Mouse (Mus musculus) cortical plate, adult 2 months (tissue): ENCODE data around the gene Itprid1.

Source experiments
- CTCF ChIP-seq: fragments of 200-500 bp; IDR thresholded peaks from 2 replicates; pipeline ENCODE4 v1.5.1; 2011; ENCODE audit warnings: mild to moderate bottlenecking, control low read depth, low read length; ENCODE audit not compliant: insufficient read depth; ENCODE audit errors: extremely low read depth
- POLR2A ChIP-seq: fragments of 200-500 bp; IDR thresholded peaks from 2 replicates; pipeline ENCODE4 v1.6.1; 2011; ENCODE audit warnings: mild to moderate bottlenecking, low read length, control low read depth; ENCODE audit not compliant: insufficient read depth; ENCODE audit errors: extremely low read depth

DNA sequence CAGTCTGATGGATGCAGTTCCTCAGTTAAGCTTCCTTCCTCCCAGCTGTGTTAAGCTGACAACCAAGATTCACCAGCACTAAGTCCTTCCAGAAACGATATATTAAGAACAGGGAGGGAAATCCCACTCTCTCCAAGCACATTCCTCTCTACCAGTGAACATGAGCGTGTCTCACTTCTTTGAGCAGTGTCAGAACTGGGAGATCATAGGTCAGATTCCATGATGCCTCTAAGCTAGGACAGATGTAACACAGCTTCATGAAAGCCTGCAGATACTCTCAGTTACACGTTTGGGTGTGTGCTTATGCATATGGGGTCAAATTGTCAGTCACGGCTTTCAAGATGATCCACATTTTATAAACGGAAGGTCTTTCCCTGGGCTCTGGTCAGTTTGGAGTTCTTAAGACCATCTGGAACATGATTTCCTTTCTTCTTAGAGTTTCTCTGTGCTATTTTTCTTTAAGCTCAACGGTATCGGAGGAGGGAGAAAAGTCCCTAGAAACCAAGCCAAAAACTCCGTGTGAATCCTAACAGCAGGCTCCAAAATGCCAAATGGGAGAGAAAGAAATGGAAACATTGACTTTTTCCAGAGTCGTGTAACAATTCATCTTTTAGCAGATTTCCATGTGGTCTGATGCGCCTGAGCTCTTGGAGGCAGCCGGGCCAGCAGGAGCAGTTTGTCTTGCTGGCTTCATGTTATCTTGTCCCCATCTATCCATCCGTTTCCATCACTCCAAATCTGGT lies 22.3 kb upstream of the Itprid1 start:
- TF ChIP-seq CTCF (no peak), POLR2A (no peak)
